Mouse (Mus musculus) ovary, adult 18-20 months (tissue): Measurements from ENCODE around the gene Hist1h2ae.
"Not testable (repeated sequence)": the region's sequence is repeated elsewhere in the genome, so short reads cannot be mapped to it uniquely, and the experiment has no call there.

ENCODE experiments used
- DNase-seq: peaks from one replicate; pipeline ENCODE4 v3.0.0; 2022; ENCODE audit warnings: low spot score, mixed read lengths

The Hist1h2ae gene

DNA sequence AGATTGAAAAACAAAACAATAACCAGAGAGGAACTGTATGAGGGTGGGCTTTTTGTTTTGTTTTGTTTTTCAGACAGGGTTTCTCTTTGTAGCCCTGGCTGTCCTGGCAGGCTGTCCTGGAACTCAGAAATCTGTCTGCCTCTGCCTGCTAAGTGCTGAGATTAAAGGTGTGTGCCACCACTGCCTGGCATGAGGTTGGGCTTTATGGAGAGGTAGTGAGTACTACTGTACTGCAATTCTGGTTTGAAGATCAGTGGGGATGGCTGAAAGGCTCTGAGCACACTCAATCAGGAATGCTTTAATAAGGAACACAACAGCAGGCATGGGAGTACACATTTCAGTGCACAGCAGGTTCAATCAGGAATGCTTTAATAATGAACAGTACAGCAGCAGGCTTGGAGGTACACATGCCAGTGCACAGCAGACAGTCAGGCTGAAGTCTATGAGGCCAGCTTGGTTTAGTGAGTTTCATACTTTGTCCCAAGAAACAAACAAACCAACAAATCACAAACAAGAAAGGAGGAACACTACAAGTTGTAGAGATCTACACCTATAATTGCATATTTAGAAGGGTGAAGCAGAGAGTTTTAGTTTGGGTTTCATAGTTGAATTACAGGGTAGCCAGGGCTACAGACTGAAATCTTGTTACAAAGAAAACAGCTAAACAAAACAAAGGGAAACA lies 12.5 kb upstream of the Hist1h2ae start:
- DNase-seq = no peak

GRCm38 (mm10) chr13:23582219-23583056 lies 11.4 kb upstream of the Hist1h2ae start:
- no peak for DNase-seq

- DNase-seq = peak; percentile 94
These were observed 10.6 kb upstream of the Hist1h2ae start, which contains the start of gene Hist1h4d for GRCm38 (mm10) chr13:23581408-23582218. Gene Hist1h4d, plus strand, starts transcription at chr13:23581598.

GRCm38 (mm10) chr13:23577835-23578234 lies 6.8 kb upstream of the Hist1h2ae start:
- DNase-seq = no peak

DNA sequence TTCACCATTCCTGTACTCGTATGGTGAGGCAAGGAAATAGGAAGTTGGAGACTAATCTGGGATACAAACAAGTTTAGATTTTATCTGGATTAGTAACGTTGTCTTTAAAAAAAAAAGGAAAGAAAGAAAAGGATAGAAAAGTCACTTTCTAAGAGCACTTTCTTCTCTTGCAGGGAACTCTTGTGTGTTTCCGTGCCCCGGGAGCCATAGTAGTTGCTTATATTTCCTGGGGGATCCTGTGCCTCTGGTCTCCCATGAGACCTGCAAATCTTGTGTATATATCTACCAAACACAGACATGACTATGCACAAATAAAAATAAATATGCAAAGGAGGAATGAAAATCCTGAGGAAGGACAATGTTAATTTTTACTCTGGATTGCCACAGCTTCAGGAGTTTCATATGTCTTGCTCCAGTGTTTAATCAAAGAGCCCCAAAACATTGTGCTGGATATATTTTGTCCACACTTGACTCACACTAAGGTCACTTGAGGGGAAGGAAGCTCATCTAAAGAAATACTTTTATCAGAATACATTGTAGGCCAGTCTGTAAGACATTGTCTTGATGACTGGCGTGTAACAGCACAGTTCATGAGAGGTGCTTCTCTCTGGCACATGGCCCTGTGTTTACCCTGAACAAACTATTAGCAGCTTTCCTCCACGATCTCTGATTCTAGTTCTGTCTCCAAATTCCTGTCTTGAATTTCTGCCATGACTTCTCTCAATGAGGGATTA lies 6.1 kb upstream of the Hist1h2ae start:
- DNase-seq = no peak

DNA sequence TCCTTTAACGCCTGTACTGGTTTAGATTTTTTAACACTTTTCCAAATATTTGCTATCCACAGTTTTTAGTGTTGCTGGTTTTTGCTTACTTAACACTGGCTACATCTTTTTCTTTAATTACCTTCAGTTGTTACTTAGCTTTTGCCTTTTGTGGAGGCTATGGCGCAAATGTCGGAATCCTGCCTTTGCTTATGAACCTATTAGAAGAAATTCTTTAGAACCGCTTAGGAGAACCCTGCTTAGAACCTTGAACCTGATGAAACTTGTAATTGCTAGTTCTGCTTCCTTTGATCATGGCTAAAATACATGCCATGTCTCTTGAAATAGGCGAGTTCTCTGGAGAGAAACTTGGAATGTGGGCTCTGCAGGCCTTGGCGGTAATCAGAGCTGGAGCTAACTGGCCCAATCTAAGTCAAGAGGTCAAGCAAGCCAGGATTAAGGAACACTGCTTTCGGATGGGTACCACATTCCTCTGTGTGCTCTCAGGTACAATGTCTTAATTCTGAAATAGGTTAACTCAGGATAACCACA lies 5.4 kb upstream of the Hist1h2ae start:
- DNase-seq = no peak

GRCm38 (mm10) chr13:23575864-23576313 lies 4.9 kb upstream of the Hist1h2ae start:
- not testable (repeated sequence) for DNase-seq

- no peak for DNase-seq
These were observed 4.3 kb upstream of the Hist1h2ae start, which contains the start of gene Hist1h3d for GRCm38 (mm10) chr13:23575271-23575851. Gene Hist1h3d, plus strand, starts transcription at chr13:23575763.

- not testable (repeated sequence) for DNase-seq
These were observed 3.6 kb upstream of the Hist1h2ae start for GRCm38 (mm10) chr13:23574546-23575170.

DNA sequence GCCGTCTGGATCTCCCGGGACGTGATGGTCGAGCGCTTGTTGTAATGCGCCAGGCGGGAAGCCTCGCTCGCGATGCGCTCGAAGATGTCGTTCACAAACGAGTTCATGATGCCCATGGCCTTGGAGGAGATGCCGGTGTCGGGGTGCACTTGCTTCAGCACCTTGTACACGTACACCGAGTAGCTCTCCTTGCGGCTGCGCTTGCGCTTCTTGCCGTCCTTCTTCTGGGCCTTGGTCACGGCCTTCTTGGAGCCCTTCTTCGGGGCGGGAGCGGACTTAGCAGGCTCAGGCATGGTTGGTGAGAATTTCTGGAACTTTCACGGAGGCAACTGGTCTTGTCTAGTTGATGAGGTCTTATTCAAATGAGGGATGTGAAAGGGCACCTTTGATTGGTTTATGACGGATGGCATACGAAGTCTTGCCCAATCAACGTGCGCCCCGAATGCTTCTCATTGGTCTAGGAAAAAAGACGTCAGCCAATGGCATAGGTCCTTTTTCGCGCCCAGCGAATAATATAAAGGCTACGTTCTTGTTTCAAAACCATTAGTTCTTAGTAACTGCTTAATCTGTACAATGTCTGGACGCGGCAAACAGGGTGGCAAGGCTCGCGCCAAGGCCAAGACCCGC lies 3.0 kb upstream of the Hist1h2ae start, which contains the start of the genes Hist1h2bf and Hist1h2ad:
Gene Hist1h2bf, minus strand, starts transcription at position 299 of the 627 bp plus-strand sequence.
Gene Hist1h2ad, plus strand, starts transcription at position 484 of the 627 bp plus-strand sequence.
- peak; percentile 85 for DNase-seq

DNA sequence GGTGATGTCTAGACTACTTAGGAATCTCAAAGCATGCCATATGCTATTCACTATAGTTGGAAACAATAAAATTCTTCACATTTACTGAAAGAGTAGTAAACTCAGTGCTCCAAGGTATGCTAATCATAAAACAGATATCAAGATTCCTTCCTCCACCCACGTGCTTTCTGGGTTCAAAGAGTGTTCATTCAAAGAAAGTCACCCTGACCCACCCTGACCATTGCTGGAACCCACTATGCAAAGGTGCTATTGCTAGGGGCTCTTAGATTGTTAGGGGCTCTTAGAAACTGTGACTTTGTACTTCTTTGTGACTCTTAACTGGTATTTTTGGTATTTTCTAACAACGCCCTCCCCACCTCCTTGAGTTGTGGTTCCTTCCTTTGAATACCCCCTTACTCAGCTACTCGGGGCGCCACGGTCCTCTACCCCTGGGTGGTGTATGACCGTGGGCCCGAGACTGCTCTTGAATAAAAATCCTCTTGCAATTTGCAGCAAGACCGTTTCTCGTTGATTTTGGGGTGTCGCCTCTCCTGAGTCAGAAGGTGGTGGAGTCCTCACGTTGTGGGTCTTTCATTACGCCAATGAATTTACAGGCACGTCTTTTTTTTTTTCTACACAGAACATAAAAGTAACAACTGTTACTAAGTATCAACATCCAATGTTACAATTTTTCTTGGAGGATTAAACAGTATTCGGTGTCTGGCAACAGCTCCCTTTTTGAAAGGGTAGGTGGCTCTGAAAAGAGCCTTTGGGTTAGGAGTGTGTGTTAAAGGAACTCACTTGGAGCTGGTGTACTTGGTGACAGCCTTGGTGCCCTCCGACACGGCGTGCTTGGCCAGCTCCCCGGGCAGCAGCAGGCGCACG lies 2.2 kb upstream of the Hist1h2ae start:
- not testable (repeated sequence) for DNase-seq

DNA sequence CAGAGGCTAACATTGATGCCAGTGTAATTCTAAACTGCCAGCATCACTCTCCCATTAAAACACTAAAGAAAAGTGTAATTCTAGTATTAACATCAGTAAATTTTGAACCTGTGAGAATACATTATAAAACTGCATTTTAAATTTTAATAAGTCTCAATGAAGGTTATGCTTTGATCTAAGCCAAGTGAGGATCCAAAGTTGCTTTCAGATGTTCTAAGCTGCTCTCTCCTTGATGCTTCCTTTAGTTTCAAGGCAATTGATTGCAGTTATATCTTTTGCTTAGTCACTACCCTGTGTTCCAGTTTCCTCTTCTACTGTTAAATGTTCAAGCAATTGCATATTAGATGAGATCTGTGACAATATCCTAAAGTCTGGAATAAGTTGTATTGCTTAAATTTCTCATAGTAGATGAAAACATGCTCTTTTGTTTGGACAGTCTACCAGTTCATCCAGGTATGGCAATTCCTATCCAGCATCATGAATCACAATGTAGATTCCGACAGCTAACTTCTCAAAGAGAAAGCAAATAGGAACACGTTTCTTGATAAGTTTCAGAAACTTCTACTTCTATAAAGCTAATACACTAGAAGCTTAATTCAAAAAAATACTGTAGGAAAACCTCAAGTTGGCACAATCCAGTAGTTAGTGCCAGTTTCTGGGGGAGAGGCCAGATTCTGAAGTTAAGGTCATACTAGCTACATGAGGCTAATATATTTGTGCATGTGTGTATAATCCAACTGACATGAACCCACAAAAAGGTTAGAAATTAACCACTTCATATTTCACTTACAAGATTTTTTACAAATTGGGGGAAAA lies 1.4 kb upstream of the Hist1h2ae start:
- DNase-seq = no peak

- not testable (repeated sequence) for DNase-seq
These were observed 641 bp upstream of the Hist1h2ae start for GRCm38 (mm10) chr13:23571504-23572217.

DNA sequence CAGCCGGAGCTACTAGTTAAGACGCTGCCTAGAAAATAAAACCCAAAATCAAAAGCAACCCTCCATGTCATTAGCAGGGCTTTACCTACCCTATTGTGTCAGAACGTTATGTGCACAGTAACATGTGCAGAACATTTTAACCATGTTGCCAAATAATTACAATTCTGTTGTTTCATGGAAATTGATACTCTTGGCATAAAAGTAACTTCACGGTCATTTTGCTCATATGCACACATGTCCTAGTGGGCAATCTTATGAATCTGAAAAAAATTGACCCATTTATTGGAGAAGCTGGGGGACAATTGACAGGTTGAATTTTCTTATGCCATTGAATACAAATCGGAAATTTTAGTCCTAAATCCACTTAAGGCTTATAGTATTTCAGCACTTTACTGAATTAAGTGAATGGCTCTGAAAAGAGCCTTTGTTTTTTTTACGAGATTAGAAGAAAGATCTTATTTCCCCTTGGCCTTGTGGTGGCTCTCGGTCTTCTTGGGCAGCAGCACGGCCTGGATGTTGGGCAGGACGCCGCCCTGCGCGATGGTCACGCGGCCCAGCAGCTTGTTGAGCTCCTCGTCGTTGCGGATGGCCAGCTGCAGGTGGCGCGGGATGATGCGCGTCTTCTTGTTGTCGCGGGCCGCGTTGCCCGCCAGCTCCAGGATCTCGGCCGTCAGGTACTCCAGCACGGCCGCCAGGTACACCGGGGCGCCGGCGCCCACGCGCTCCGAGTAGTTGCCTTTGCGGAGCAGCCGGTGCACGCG lies 579 bp downstream of the Hist1h2ae start:
- not testable (repeated sequence) for DNase-seq

GRCm38 (mm10) chr13:23564482-23564881 lies 6.5 kb downstream of the Hist1h2ae start:
- DNase-seq = no peak
